Mouse (Mus musculus): ENCODE results near the gene Tnfsf10. TPM values are rescaled to one million over a fixed set of nuclear protein-coding genes. Genes with fewer than 3 reads are reported as not detected.
"Not testable (repeated sequence)": the region's sequence is repeated elsewhere in the genome, so short reads cannot be mapped to it uniquely, and the experiment has no call there.

The Tnfsf10 gene
- polyA plus RNA-seq (2015; fragmentation: Nextera tagmentation; extraction: Ambion mirVana): 0.09 and 0.14 TPM in 2 replicates

GRCm38 (mm10) chr3:27316559-27317287, at the start of gene Tnfsf10:
Tnfsf10 (plus strand) TSS chr3:27317028.
- H3K9me3 ChIP-seq: no peaks in the 10 kb centered on the region
- no peak within 1 kb of the TSS for H3K4me3 ChIP-seq
- H3K4me2 ChIP-seq (replicated peaks): peak within 1 kb of the TSS; percentile 49
- H3K27ac ChIP-seq: no peak within 1 kb of the TSS
- ATAC-seq (ENCODE audit: low FRiP score, low read depth): no peak
- no peak within 1 kb of the TSS; the same call in 1 of the 2 replicates for H3K9ac ChIP-seq
- no peaks in the 10 kb centered on the region for H3K36me3 ChIP-seq
- no peaks in the 10 kb centered on the region for H3K27me3 ChIP-seq
- peaks cover 10% of the 10 kb centered on the region for H3K4me1 ChIP-seq
- WGBS: 68% methylated on average over 9 of the region's 9 CpGs

DNA sequence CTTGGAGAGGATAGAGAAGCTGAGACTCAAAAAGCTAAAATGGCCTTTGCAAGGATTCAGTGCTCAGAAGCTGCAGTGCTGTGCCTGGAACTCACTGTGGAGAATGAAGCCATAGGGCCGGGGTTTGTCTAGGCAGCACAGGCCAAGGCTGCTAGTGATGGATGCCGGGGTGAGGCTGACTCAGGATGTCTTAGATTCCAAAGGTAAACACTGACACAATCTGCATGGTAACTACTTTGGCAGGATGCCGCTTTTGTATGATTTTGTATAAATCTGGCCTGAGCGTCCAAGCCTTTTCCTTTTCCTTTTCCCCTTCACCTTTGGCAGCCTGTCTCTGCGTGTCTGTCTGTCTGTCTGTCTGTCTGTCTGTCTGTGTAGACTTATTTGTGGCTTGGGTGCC, 49.5 kb upstream of the Tnfsf10 start:
- 81% methylated on average over 5 of the region's 5 CpGs for WGBS

GRCm38 (mm10) chr3:27267887-27268286, 48.9 kb upstream of the Tnfsf10 start:
- ATAC-seq (ENCODE audit: low FRiP score, low read depth): no peak
- Histone ChIP-seq H3K36me3 (no peaks in the 10 kb centered on the region), H3K27me3 (no peaks in the 10 kb centered on the region), H3K4me2 (replicated peaks) (no peak overlapping the region), H3K9ac (no peak overlapping the region), H3K4me3 (no peak overlapping the region), H3K4me1 (peaks cover 8% of the 10 kb centered on the region; the same call in 1 of the 2 replicates), H3K27ac (no peak overlapping the region), H3K9me3 (no peaks in the 10 kb centered on the region)
- 55% methylated on average over 4 of the region's 4 CpGs for WGBS

More for the DNA sequence above, 49.5 kb upstream of the Tnfsf10 start:
- H3K9ac ChIP-seq: no peak overlapping the region
- H3K4me1 ChIP-seq: peaks cover 8% of the 10 kb centered on the region; the same call in 1 of the 2 replicates
- H3K4me3 ChIP-seq: no peak overlapping the region
- H3K4me2 ChIP-seq (replicated peaks): no peak overlapping the region
- no peaks in the 10 kb centered on the region for H3K36me3 ChIP-seq
- H3K27ac ChIP-seq: no peak overlapping the region
- H3K9me3 ChIP-seq: no peaks in the 10 kb centered on the region
- no peak for ATAC-seq (ENCODE audit: low FRiP score, low read depth)
- H3K27me3 ChIP-seq: no peaks in the 10 kb centered on the region

GRCm38 (mm10) chr3:27269151-27269550, 47.7 kb upstream of the Tnfsf10 start:
- 84% methylated on average over 4 of the region's 4 CpGs for WGBS

GRCm38 (mm10) chr3:27270160-27270962, 46.5 kb upstream of the Tnfsf10 start:
- Histone ChIP-seq H3K9ac (no peak overlapping the region), H3K9me3 (no peaks in the 10 kb centered on the region), H3K27me3 (no peaks in the 10 kb centered on the region), H3K4me2 (replicated peaks) (no peak overlapping the region), H3K36me3 (no peaks in the 10 kb centered on the region), H3K27ac (peak overlapping the region; percentile 16; the same call in 1 of the 2 replicates), H3K4me1 (peaks cover 8% of the 10 kb centered on the region; the same call in 1 of the 2 replicates), H3K4me3 (no peak overlapping the region)
- 36% methylated on average over 11 of the region's 11 CpGs for WGBS
- peak; percentile 72; the same call in 1 of the 2 replicates for ATAC-seq (ENCODE audit: low FRiP score, low read depth)

More at GRCm38 (mm10) chr3:27269151-27269550, 47.7 kb upstream of the Tnfsf10 start:
- no peak overlapping the region for H3K4me3 ChIP-seq
- no peak overlapping the region for H3K4me2 ChIP-seq (replicated peaks)
- no peak for ATAC-seq (ENCODE audit: low FRiP score, low read depth)
- H3K4me1 ChIP-seq: peaks cover 8% of the 10 kb centered on the region; the same call in 1 of the 2 replicates
- H3K9me3 ChIP-seq: no peaks in the 10 kb centered on the region
- no peaks in the 10 kb centered on the region for H3K36me3 ChIP-seq
- no peak overlapping the region for H3K27ac ChIP-seq
- no peak overlapping the region for H3K9ac ChIP-seq
- no peaks in the 10 kb centered on the region for H3K27me3 ChIP-seq

DNA sequence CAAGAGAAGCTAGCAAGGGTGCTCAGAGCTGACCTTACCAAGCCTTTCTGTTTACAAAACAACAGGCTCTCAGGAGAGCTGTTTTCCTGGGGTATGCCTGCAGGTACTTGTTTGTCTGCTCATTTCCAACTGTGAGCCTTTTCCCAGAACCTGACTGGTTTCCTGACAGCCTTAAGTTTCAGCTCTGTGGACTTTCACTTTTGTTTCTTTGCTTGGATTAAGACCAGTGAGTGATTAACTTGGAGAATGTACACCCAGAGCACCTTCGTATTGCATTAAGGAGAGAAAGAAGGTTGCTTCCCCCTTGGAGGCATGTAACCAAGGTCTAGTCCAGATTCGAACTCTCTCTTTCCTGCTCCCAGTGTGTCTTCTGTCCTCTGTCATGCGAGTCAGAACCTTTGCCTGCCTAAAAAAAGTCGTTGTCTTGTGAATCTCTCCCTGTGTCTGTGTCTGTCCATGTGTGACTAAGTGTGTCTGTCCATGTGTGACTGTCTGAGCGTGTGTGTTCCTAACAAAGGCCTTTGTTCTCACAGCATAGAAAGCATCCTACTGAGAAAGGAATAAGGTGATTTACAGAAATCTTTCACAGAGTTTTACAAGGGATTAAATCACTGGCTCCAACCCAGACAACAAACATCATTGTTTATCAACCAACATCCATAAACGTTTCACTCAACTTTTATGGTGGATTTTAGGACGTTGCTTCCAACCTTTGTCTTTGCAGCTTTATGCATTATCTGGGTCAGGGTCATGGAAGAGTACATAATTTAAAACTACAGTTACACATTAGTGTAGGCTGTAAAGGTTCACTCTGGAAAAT, 43.7 kb upstream of the Tnfsf10 start:
- H3K27ac ChIP-seq: no peak overlapping the region
- 32% methylated on average over 7 of the region's 7 CpGs for WGBS
- H3K4me3 ChIP-seq: no peak overlapping the region
- ATAC-seq (ENCODE audit: low FRiP score, low read depth): no peak
- H3K27me3 ChIP-seq: no peaks in the 10 kb centered on the region
- H3K9ac ChIP-seq: no peak overlapping the region
- H3K9me3 ChIP-seq: no peaks in the 10 kb centered on the region
- no peaks in the 10 kb centered on the region for H3K36me3 ChIP-seq
- H3K4me2 ChIP-seq (replicated peaks): no peak overlapping the region
- peaks cover 8% of the 10 kb centered on the region; the same call in 1 of the 2 replicates for H3K4me1 ChIP-seq

- 96% methylated on average over 14 of the region's 14 CpGs for WGBS
- not testable (repeated sequence) for H3K27ac ChIP-seq; H3K9ac ChIP-seq; ATAC-seq (ENCODE audit: low FRiP score, low read depth); H3K4me1 ChIP-seq; H3K4me3 ChIP-seq; H3K36me3 ChIP-seq; H3K4me2 ChIP-seq (replicated peaks); H3K9me3 ChIP-seq; H3K27me3 ChIP-seq
Observed at GRCm38 (mm10) chr3:27279286-27279925, 37.4 kb upstream of the Tnfsf10 start.

- Histone ChIP-seq H3K4me3 (no peak overlapping the region), H3K9ac (no peak overlapping the region), H3K9me3 (no peaks in the 10 kb centered on the region), H3K27me3 (peaks cover 6% of the 10 kb centered on the region), H3K4me2 (replicated peaks) (no peak overlapping the region), H3K4me1 (peaks cover 9% of the 10 kb centered on the region), H3K36me3 (no peaks in the 10 kb centered on the region), H3K27ac (no peak overlapping the region)
- no peak for ATAC-seq (ENCODE audit: low FRiP score, low read depth)
- 63% methylated on average over 11 of the region's 11 CpGs for WGBS
Observed at GRCm38 (mm10) chr3:27280280-27280749, 36.5 kb upstream of the Tnfsf10 start.

- H3K27me3 ChIP-seq: peaks cover 6% of the 10 kb centered on the region
- H3K27ac ChIP-seq: no peak overlapping the region
- peak overlapping the region; percentile 64 for H3K4me2 ChIP-seq (replicated peaks)
- peaks cover 9% of the 10 kb centered on the region for H3K4me1 ChIP-seq
- ATAC-seq (ENCODE audit: low FRiP score, low read depth): no peak
- WGBS: 5% methylated on average over 27 of the region's 27 CpGs
- H3K9me3 ChIP-seq: no peaks in the 10 kb centered on the region
- no peaks in the 10 kb centered on the region for H3K36me3 ChIP-seq
- peak overlapping the region; percentile 43; the same call in 1 of the 2 replicates for H3K9ac ChIP-seq
- H3K4me3 ChIP-seq: peak overlapping the region; percentile 33
Observed at GRCm38 (mm10) chr3:27283071-27283713, 33.6 kb upstream of the Tnfsf10 start.

GRCm38 (mm10) chr3:27283796-27284195, 33.0 kb upstream of the Tnfsf10 start:
- Histone ChIP-seq H3K4me3 (peak overlapping the region; percentile 33; the same call in 1 of the 2 replicates), H3K36me3 (no peaks in the 10 kb centered on the region), H3K4me2 (replicated peaks) (peak overlapping the region; percentile 64), H3K27me3 (peaks cover 6% of the 10 kb centered on the region), H3K4me1 (peaks cover 9% of the 10 kb centered on the region), H3K9ac (no peak overlapping the region), H3K9me3 (no peaks in the 10 kb centered on the region), H3K27ac (no peak overlapping the region)
- no peak for ATAC-seq (ENCODE audit: low FRiP score, low read depth)
- 61% methylated on average over 7 of the region's 7 CpGs for WGBS

- H3K27me3 ChIP-seq: peaks cover 6% of the 10 kb centered on the region
- 91% methylated on average over 5 of the region's 5 CpGs for WGBS
- no peaks in the 10 kb centered on the region for H3K9me3 ChIP-seq
- ATAC-seq (ENCODE audit: low FRiP score, low read depth): no peak
- H3K27ac ChIP-seq: no peak overlapping the region
- H3K4me1 ChIP-seq: peaks cover 9% of the 10 kb centered on the region
- H3K4me3 ChIP-seq: no peak overlapping the region
- H3K36me3 ChIP-seq: no peaks in the 10 kb centered on the region
- H3K9ac ChIP-seq: no peak overlapping the region
- no peak overlapping the region for H3K4me2 ChIP-seq (replicated peaks)
Observed at GRCm38 (mm10) chr3:27284227-27284626, 32.6 kb upstream of the Tnfsf10 start.
